Mouse (Mus musculus): ENCODE measurements at regions not wholly inside any gene's neighbourhood (a gene's known extent, or its start where the extent isn't known, plus 50 kb on each side); places are given as distances from the start of the nearest gene placed in this dataset.

- ATAC-seq (replicated peaks; ENCODE audit: low FRiP score, low TSS enrichment, low read depth), result no peak
- Histone ChIP-seq H3K4me1 (replicated peaks; ENCODE audit: control insufficient read depth, insufficient read depth, low read length) (no peaks in the 10 kb centered on the region), H3K36me3 (ENCODE audit: control insufficient read depth, insufficient read depth, low read length) (no peaks in the 10 kb centered on the region), H3K4me3 (ENCODE audit: low read depth, low read length) (no peak overlapping the region), H3K9ac (ENCODE audit: low read length) (no peak overlapping the region), H3K4me2 (ENCODE audit: low read length) (no peak overlapping the region), H3K27me3 (replicated peaks; ENCODE audit: control insufficient read depth, insufficient read depth, low read length) (peaks cover 5% of the 10 kb centered on the region; the same call in 1 of the 2 replicates), H3K9me3 (ENCODE audit: control insufficient read depth, low read length) (no peaks in the 10 kb centered on the region), H3K27ac (ENCODE audit: low read depth) (no peak overlapping the region)
- WGBS, result 78% methylated on average over 4 of the region's 4 CpGs
- no peak for DNase-seq (ENCODE audit: low spot score)
Observed at GRCm38 (mm10) chrX:167152611-167153010, 56.5 kb downstream of the Tmsb4x start.

- Histone ChIP-seq H3K27ac (ENCODE audit: low read depth) (no peak overlapping the region), H3K27me3 (replicated peaks; ENCODE audit: control insufficient read depth, insufficient read depth, low read length) (peaks cover 9% of the 10 kb centered on the region), H3K4me2 (ENCODE audit: low read length) (no peak overlapping the region), H3K36me3 (ENCODE audit: control insufficient read depth, insufficient read depth, low read length) (no peaks in the 10 kb centered on the region), H3K4me3 (ENCODE audit: low read depth, low read length) (no peak overlapping the region), H3K9ac (ENCODE audit: low read length) (no peak overlapping the region), H3K4me1 (replicated peaks; ENCODE audit: control insufficient read depth, insufficient read depth, low read length) (no peaks in the 10 kb centered on the region), H3K9me3 (ENCODE audit: control insufficient read depth, low read length) (no peaks in the 10 kb centered on the region)
- 76% methylated on average over 3 of the region's 3 CpGs for WGBS
- ATAC-seq (replicated peaks; ENCODE audit: low FRiP score, low TSS enrichment, low read depth), result no peak
- DNase-seq (ENCODE audit: low spot score), result no peak
Observed at GRCm38 (mm10) chrX:167151341-167151740, 57.8 kb downstream of the Tmsb4x start.

DNA sequence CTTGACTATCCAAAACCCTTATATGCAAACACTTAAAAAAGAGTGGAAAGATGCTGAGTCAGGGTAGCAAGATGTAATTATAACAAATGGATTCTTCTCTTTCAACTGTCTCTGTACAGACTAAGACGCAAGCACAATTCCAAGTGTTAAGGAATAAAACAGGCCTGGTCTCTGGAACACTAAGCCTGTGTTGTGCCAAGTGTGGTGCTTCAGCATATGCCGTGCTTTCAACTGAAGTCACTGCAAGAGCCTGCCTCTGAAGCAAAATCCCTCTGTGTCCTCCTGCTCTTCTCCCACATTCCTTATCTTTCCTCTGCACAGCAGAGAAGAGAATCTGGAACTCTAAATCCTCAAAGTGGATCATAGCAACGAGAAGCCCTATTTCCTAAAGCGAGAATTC, 59.7 kb downstream of the Tmsb4x start:
- 86% methylated on average over 4 of the region's 4 CpGs for WGBS
- peaks cover 9% of the 10 kb centered on the region for H3K27me3 ChIP-seq (replicated peaks; ENCODE audit: control insufficient read depth, insufficient read depth, low read length)

DNA sequence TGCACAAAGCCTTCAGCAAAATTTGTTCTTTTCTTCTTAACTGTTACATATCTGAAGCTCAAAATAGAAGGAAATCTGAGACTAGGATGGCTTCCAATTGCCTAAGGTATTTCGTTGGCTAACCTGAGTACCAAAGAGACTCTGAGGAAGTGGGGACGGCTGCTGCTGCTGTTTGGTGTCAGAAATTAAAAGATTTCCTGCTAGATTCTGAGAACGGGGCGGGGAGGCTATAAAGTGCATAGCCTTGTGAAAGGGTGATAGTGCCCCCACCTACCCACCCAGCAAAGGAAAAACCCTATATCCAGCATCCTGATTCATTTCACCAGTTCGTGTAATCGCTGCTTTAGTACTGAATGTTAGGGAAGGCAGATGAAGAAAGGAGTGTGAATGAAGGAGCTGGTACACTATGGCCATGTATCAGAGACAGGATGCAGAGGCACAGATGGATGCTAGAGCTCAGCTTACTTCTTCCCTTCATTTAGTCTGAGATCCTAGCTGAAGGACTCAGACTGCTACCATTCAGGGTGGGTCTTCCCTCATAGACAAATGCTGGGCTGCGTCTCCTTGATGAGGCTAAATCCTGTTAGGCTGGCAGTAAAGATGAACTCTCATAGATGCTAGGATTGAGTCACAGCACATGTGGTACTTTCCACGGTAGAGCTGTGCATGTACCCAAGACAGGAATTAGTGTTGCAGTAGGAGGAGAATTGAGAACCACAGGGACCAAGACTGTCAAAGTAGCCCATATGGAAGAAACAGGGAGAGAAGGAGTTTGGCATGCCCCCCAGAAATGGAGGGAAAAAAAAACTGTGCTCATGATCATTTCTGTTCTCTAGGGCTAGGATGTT, 62.4 kb downstream of the Tmsb4x start:
- ATAC-seq (replicated peaks; ENCODE audit: low FRiP score, low TSS enrichment, low read depth) (no peak), DNase-seq (ENCODE audit: low spot score) (no peak)
- Histone ChIP-seq H3K9ac (ENCODE audit: low read length) (no peak overlapping the region), H3K36me3 (ENCODE audit: control insufficient read depth, insufficient read depth, low read length) (no peaks in the 10 kb centered on the region), H3K4me2 (ENCODE audit: low read length) (no peak overlapping the region), H3K27ac (ENCODE audit: low read depth) (no peak overlapping the region), H3K4me1 (replicated peaks; ENCODE audit: control insufficient read depth, insufficient read depth, low read length) (no peaks in the 10 kb centered on the region), H3K4me3 (ENCODE audit: low read depth, low read length) (no peak overlapping the region), H3K27me3 (replicated peaks; ENCODE audit: control insufficient read depth, insufficient read depth, low read length) (peaks cover 7% of the 10 kb centered on the region; the same call in 1 of the 2 replicates), H3K9me3 (ENCODE audit: control insufficient read depth, low read length) (no peaks in the 10 kb centered on the region)
- 86% methylated on average over 8 of the region's 8 CpGs for WGBS

More for the DNA sequence above, 59.7 kb downstream of the Tmsb4x start:
- DNase-seq (ENCODE audit: low spot score) (no peak), ATAC-seq (replicated peaks; ENCODE audit: low FRiP score, low TSS enrichment, low read depth) (no peak)
- Histone ChIP-seq H3K4me2 (ENCODE audit: low read length) (no peak overlapping the region), H3K4me3 (ENCODE audit: low read depth, low read length) (no peak overlapping the region), H3K27ac (ENCODE audit: low read depth) (no peak overlapping the region), H3K36me3 (ENCODE audit: control insufficient read depth, insufficient read depth, low read length) (no peaks in the 10 kb centered on the region), H3K9ac (ENCODE audit: low read length) (no peak overlapping the region), H3K4me1 (replicated peaks; ENCODE audit: control insufficient read depth, insufficient read depth, low read length) (no peaks in the 10 kb centered on the region), H3K9me3 (ENCODE audit: control insufficient read depth, low read length) (no peaks in the 10 kb centered on the region)

DNA sequence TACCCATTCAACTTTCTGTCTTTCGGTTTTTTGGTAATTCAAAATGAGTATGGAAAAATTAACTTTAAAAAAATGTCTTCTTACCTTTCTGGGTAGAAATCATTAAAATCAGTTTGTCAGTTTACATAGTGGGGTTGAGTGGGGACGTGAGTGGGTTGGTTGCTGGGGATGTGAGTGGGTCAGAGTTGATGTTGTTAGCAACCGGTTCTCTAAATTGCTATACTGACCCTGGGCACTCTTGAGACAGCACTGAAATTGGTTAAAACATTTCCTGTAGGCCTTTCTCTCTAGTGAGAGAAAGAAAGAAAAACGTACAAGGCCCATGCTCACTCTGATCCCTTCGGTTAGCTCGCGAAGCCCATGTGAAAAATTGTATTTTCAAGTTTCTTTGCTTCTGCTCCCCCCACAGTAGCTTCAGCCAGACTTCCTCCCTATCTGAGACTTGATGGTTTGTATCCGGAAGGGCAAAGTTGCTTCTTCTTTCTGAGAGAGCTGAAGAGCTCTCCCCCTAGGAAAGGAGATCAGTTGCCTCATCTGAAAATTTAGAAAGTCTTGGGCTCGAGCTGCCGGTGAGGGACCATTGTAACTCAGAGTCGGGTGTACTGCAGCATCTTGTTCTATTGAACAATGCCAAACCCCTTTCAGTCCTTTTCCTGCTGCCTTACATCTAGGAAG, 63.5 kb downstream of the Tmsb4x start:
- H3K4me3 ChIP-seq (ENCODE audit: low read depth, low read length), result no peak overlapping the region
- peaks cover 4% of the 10 kb centered on the region; the same call in 1 of the 2 replicates for H3K27me3 ChIP-seq (replicated peaks; ENCODE audit: control insufficient read depth, insufficient read depth, low read length)
- no peaks in the 10 kb centered on the region for H3K36me3 ChIP-seq (ENCODE audit: control insufficient read depth, insufficient read depth, low read length)
- no peaks in the 10 kb centered on the region for H3K9me3 ChIP-seq (ENCODE audit: control insufficient read depth, low read length)
- H3K27ac ChIP-seq (ENCODE audit: low read depth), result no peak overlapping the region
- no peak overlapping the region for H3K9ac ChIP-seq (ENCODE audit: low read length)
- DNase-seq (ENCODE audit: low spot score), result no peak
- WGBS, result 74% methylated on average over 11 of the region's 11 CpGs
- H3K4me1 ChIP-seq (replicated peaks; ENCODE audit: control insufficient read depth, insufficient read depth, low read length), result no peaks in the 10 kb centered on the region
- no peak overlapping the region for H3K4me2 ChIP-seq (ENCODE audit: low read length)
- no peak for ATAC-seq (replicated peaks; ENCODE audit: low FRiP score, low TSS enrichment, low read depth)

- DNase-seq (ENCODE audit: low spot score) (no peak), ATAC-seq (replicated peaks; ENCODE audit: low FRiP score, low TSS enrichment, low read depth) (no peak)
- Histone ChIP-seq H3K27me3 (replicated peaks; ENCODE audit: control insufficient read depth, insufficient read depth, low read length) (peaks cover 2% of the 10 kb centered on the region; the same call in 1 of the 2 replicates), H3K27ac (ENCODE audit: low read depth) (no peak overlapping the region), H3K9me3 (ENCODE audit: control insufficient read depth, low read length) (no peaks in the 10 kb centered on the region), H3K9ac (ENCODE audit: low read length) (no peak overlapping the region), H3K36me3 (ENCODE audit: control insufficient read depth, insufficient read depth, low read length) (no peaks in the 10 kb centered on the region), H3K4me3 (ENCODE audit: low read depth, low read length) (no peak overlapping the region), H3K4me1 (replicated peaks; ENCODE audit: control insufficient read depth, insufficient read depth, low read length) (no peaks in the 10 kb centered on the region), H3K4me2 (ENCODE audit: low read length) (no peak overlapping the region)
- 63% methylated on average over 2 of the region's 2 CpGs for WGBS
Observed at GRCm38 (mm10) chrX:167139110-167139509, 70.0 kb downstream of the Tmsb4x start.

DNA sequence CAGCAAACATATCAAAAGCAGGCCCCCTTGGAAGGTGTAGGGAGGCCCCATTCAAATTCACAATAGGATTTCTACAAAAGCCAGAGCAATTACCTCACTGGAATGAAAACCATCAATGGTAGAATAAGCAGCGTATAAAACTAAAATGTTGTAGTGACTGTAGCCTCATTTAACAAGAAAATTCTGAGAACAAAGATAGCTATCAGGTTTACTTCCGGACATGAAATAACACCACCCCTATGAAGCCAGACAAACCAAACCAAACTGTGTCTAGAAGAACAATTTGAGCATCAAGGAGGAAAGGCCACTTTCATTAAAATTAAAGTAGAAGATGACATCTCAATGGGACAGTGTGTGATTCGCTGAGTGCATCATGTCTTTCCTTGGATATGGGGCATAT, 74.9 kb downstream of the Tmsb4x start:
- H3K4me1 ChIP-seq (replicated peaks; ENCODE audit: control insufficient read depth, insufficient read depth, low read length), result no peaks in the 10 kb centered on the region
- no peak for ATAC-seq (replicated peaks; ENCODE audit: low FRiP score, low TSS enrichment, low read depth)
- no peak overlapping the region for H3K4me3 ChIP-seq (ENCODE audit: low read depth, low read length)
- WGBS, result 90% methylated on average over 3 of the region's 3 CpGs
- no peak for DNase-seq (ENCODE audit: low spot score)
- H3K4me2 ChIP-seq (ENCODE audit: low read length), result no peak overlapping the region
- H3K27me3 ChIP-seq (replicated peaks; ENCODE audit: control insufficient read depth, insufficient read depth, low read length), result peaks cover 5% of the 10 kb centered on the region; the same call in 1 of the 2 replicates
- H3K9ac ChIP-seq (ENCODE audit: low read length), result no peak overlapping the region
- H3K9me3 ChIP-seq (ENCODE audit: control insufficient read depth, low read length), result no peaks in the 10 kb centered on the region
- no peak overlapping the region for H3K27ac ChIP-seq (ENCODE audit: low read depth)
- H3K36me3 ChIP-seq (ENCODE audit: control insufficient read depth, insufficient read depth, low read length), result no peaks in the 10 kb centered on the region

GRCm38 (mm10) chrX:167132989-167133395, 76.1 kb downstream of the Tmsb4x start:
- Histone ChIP-seq H3K27ac (ENCODE audit: low read depth) (no peak overlapping the region), H3K9ac (ENCODE audit: low read length) (no peak overlapping the region), H3K27me3 (replicated peaks; ENCODE audit: control insufficient read depth, insufficient read depth, low read length) (0 out of 2 replicates have a peak, but pooled peaks cover 5% of the 10 kb centered on the region), H3K36me3 (ENCODE audit: control insufficient read depth, insufficient read depth, low read length) (no peaks in the 10 kb centered on the region), H3K4me2 (ENCODE audit: low read length) (no peak overlapping the region), H3K9me3 (ENCODE audit: control insufficient read depth, low read length) (no peaks in the 10 kb centered on the region), H3K4me3 (ENCODE audit: low read depth, low read length) (no peak overlapping the region), H3K4me1 (replicated peaks; ENCODE audit: control insufficient read depth, insufficient read depth, low read length) (no peaks in the 10 kb centered on the region)
- DNase-seq (ENCODE audit: low spot score), result no peak
- ATAC-seq (replicated peaks; ENCODE audit: low FRiP score, low TSS enrichment, low read depth), result no peak
- 55% methylated on average over 4 of the region's 4 CpGs for WGBS

All from intestine, embryonic 14.5 days (tissue).